Mouse (Mus musculus) heart, adult 2 months (tissue): ENCODE measurements around the gene Ipcef1.

ENCODE experiments used
- CTCF ChIP-seq: fragments of 200-600 bp; IDR thresholded peaks from 2 replicates; pipeline ENCODE4 v1.8.1; 2022; ENCODE audit warnings: antibody characterized with exemption, mild to moderate bottlenecking, moderate library complexity
- POLR2A ChIP-seq: fragments of 200-500 bp; IDR thresholded peaks from 2 replicates; pipeline ENCODE4 v1.6.1; 2011; ENCODE audit warnings: mild to moderate bottlenecking, low read depth, low read length, control low read depth; ENCODE audit not compliant: insufficient read depth

GRCm38 (mm10) chr10:6988555-6988954 is 63.7 kb downstream of the Ipcef1 start:
- TF ChIP-seq POLR2A, result no peak
- TF ChIP-seq CTCF, result no peak
